Mouse (Mus musculus): ENCODE results near the gene Zfp512b.
A peak's percentile ranks its signal among the peaks of the same experiment; 100 is the strongest.

Gene Zfp512b

GRCm38 (mm10) chr2:181572921-181573920 lies 19.4 kb downstream of the Zfp512b start:
- no peak for DNase-seq (ENCODE audit: low read depth)

- DNase-seq (ENCODE audit: low read depth): no peak
These were observed 20.5 kb downstream of the Zfp512b start for GRCm38 (mm10) chr2:181571941-181572670.

DNA sequence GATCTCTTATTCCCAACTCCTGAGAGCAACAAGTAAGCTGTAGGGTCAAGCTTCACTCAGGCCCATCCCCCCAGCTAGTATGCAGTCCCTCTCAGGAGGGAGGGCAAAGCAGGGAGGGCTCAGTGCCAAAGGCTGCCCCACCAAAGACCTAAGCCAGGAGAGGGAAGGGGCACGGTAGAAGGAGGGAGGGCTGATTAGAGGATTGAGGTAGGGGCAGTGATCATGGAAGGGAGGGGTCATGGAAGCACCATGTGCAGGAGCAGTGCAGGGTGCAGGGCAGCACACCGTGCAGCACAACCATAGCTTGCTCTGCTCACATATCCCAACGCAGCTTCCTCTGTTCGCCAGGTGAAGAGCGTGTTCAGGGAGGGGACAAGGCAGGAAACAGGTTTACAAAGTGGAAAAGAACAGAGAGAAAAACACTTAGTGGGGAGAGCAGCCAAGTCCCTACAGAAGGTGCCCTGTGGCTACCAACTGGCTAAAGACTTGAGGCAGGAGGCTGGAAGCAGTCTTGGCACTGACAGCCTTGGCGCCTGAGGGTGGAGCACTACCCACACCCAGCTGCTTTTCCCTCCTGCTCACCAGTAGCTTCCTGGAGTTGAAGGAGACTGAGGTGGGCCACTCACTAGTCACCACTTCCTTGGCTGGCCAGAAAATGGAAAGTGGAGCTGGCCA lies 21.5 kb downstream of the Zfp512b start:
- DNase-seq (ENCODE audit: low read depth): peak; percentile 15

DNA sequence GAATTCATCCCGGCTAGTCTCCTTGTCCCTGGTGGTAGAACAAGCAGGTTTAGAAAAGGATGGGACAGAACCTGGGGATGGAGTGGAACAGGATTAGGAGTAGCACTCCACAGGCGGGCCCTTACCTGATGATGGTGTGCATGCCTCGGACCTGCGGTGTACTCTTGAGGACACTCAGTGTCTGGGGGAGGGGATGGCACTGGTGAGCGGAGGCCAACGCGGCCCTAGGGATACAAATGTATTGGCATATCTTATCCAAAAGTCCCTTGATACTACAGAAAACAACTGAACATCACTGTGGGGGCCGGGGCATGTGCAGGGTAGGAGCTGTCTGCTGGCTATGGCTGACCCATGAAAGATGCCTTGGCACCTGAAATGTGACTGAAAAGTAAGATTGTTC lies 22.2 kb downstream of the Zfp512b start:
- DNase-seq (ENCODE audit: low read depth): no peak

- no peak for DNase-seq (ENCODE audit: low read depth)
These were observed 22.7 kb downstream of the Zfp512b start for GRCm38 (mm10) chr2:181569856-181570255.

DNA sequence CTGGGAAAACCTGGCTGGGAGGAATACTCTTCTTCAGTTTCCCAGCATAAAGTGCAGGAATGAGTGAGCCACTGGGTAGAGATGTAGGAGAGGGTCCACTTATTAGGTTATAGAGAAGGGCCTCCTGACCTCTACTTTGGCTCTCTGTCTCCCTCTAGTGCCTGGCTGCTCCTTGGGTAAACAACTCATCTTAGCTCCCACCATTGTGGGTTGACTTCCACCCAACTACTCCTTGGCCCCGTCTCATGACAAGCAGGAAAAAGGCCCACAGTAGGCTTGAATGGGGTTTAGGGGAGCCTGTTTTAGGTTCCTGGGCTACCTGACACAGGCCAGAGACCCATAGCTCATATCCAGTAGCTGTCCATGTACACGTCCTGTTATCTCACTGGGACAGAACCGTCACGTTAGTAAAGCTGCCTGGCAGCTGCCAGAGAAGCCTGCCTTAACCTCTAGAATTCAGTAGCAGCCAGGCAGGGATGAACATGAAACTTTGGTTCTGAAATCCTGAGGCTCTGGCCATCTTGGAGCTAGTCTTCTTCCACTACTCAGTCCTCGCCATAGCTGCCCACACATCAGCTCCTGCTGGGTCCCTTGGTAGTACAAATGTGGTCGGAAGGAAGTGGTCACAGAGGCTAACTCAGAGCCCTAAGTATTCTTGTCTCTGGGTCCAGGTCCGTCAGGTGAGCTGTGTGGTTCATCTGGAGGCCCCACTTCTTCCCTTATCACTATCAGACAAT lies 24.2 kb downstream of the Zfp512b start:
- DNase-seq (ENCODE audit: low read depth): peak; percentile 24

DNA sequence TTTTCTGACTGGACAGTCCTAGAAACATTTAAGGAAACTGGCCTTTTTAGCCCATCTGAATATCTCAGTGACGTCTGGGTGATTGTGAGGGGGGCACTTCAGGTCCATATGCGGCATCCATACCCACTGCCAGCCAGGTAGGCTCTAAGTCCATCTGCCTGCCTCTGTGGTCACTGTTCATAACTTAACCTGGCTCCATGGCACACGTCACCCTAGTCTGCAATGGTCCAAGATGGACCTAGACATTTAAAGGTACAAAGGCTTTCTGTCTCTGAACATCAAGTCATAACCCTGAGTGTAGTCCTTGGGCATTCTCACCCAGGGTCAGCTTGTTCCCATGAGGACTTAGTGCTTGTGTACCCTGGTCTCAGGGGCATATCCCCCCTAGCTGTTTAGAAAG lies 25.3 kb downstream of the Zfp512b start:
- DNase-seq (ENCODE audit: low read depth): no peak

GRCm38 (mm10) chr2:181553772-181554171 lies 38.8 kb downstream of the Zfp512b start:
- no peak for DNase-seq (ENCODE audit: low read depth)

DNA sequence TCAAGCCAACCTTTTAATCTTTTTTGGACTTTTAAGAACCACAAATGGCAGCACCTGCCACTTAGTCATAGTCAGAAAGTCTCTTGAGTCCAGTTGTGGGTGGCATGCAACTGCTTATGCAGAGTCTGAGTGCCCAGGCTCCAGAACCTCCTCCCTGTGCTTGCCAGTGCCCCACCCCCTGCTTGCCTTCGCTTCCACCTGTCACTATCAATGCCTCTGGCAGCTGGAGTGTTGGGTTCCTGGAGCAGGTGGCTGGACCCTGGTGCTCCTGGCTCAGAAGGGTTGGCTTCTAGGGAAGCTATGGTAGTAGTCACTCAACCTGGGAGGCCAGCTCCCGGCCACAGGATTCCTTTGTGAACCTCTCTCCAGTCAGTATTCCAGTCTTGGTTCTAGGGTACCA lies 42.4 kb downstream of the Zfp512b start:
- no peak for DNase-seq (ENCODE audit: low read depth)

- no peak for DNase-seq (ENCODE audit: low read depth)
These were observed 43.9 kb downstream of the Zfp512b start for GRCm38 (mm10) chr2:181548682-181549081.

- DNase-seq (ENCODE audit: low read depth): no peak
These were observed 44.4 kb downstream of the Zfp512b start for GRCm38 (mm10) chr2:181548227-181548626.

GRCm38 (mm10) chr2:181546142-181546541 lies 46.5 kb downstream of the Zfp512b start:
- DNase-seq (ENCODE audit: low read depth): no peak

DNA sequence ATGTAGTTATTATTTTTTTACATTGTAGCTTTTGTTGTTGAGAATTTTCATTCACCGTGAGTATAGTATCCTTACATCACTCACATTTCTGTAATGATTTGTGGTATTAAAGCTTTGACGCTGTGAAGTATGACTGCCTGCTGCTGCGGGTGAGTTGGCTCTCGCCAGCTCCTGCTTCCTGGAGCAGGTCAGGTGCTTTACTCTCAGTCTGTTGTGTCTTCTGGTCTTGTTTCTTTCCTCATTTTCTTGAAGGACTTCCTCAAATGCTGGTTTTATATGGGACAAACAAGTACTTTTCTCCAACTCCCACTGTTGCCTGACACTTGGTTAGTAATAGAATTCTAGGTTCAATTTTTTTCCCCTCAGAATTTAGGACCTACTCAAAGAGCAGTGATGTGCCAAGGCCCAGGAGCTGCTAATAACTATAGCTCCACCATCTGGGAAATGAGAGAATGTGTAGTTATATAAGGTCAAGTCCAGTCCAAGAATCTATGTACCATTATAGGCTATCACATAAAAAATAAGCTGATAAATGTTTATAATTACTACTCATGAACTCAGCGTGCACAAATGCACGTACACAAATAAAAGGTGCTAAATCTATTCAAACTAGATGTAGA lies 50.7 kb downstream of the Zfp512b start:
- no peak for DNase-seq (ENCODE audit: low read depth)

- DNase-seq (ENCODE audit: low read depth): no peak
These were observed 55.1 kb downstream of the Zfp512b start for GRCm38 (mm10) chr2:181537444-181538047.

- DNase-seq (ENCODE audit: low read depth): no peak
These were observed 56.2 kb downstream of the Zfp512b start for GRCm38 (mm10) chr2:181536410-181536809.

DNA sequence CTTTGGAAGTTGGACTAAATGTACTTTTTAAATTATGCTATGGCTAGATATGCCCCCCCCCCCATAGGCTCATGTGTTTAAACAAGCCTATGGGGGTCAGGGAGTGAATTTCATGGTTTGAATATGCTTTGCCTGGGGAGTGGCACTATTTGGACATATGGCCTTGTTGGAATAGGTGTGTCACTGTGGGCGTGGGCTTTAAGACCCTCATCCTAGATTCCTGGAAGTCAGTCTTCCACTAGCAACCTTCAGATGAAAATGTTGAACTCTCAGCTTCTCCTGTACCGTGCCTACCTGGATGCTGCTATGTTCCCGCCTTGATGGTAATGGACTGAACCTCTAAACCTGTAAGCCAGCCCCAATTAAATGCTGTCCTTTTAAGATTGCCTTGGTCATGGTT lies 60.0 kb downstream of the Zfp512b start:
- no peak for DNase-seq (ENCODE audit: low read depth)

Measured in fibroblast of lung, adult 2 months (primary cell).